Mouse (Mus musculus): Measurements from ENCODE around the gene Qrich1. TPM values are rescaled to one million over a fixed set of nuclear protein-coding genes. Genes with fewer than 3 reads are reported as not detected.
A peak's percentile ranks its signal among the peaks of the same experiment; 100 is the strongest.

Gene Qrich1
- total RNA-seq, 2 experiments from 2014 or later, result 47.3 to 57.4 TPM

DNA sequence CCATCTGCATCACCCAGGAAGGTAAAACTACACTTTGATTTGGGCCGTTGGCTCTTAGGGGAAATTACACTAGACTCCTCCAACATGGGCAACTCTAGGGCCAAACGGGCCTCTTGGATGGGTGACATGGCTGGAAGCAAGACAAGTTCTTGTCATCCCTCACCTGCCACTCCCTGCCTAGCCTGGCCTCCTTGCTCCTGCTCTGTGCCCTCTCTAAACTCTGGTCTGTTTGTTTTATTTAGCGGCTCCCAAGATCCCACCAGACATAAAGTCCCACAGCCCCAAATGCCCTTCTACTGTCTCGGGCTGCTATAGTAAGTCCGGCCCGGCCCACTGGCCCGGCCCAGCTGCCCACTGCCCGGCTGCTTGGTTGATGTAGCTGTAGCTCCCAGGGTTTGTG lies 47.1 kb downstream of the Qrich1 start:
- DNase-seq (ENCODE audit: low spot score), result no peak

DNA sequence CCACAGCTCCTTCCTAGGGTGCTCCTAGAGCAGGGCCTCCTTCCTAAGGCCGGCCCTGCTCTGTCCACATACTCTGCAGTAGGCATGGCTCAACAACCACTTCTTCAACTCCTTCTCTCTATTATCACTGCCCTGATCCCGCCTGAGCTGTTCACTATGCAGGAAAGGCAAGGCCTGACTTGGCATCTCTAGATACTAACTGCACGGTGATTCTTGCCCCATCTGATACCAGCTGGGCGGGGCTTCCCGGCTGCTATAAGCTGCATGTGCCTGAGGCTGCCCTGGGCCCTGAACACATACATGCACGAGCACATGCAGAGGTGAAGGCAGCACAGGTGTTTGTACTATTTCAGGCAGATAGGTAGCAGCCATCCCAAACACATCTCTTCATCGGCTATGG lies 47.5 kb downstream of the Qrich1 start:
- no peak for DNase-seq (ENCODE audit: low spot score)

DNA sequence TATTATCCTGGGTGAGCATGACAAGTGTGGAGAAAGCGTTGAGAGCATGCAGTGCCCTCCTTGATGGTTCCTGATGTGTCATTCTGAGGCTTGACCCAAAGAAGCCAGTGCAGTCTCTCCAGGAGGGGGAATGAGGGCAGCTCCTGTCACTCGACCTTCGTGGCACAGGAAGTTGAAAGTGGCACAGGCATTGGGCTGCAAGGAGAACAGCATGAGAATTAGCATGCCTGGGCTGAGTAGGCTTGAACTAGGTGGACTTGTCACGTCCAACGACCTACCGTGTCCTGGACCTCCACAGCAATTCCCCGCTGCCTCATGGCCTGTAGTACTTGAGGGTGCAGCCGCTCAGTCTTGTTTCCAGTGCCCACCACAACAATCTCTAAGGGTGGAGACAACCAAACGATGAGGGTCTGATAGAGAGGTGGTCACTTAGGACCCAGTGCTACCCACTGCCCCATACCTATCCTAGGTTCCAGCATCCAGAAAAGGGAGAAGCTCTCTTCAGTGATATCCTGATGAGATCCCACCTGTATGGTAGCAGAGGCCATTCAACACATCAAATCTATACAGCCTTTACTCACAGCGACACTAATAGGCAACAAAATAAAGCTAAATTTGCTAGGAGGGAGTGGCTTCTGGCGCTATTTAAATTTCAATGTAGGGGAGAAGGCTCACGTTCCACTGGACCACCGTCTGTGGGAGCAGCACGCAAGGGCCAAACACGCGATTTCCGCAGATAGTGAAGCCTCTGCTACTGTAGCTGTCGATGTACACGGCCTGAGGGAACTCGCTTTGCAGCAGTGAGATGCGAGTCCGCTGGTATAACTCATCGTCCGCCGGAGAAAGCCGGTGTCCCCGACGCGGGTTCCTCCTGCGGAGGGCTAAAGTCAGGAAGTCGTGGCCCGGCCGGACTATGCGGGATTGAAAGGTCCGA lies 49.5 kb downstream of the Qrich1 start:
- DNase-seq (ENCODE audit: low spot score), result no peak

DNA sequence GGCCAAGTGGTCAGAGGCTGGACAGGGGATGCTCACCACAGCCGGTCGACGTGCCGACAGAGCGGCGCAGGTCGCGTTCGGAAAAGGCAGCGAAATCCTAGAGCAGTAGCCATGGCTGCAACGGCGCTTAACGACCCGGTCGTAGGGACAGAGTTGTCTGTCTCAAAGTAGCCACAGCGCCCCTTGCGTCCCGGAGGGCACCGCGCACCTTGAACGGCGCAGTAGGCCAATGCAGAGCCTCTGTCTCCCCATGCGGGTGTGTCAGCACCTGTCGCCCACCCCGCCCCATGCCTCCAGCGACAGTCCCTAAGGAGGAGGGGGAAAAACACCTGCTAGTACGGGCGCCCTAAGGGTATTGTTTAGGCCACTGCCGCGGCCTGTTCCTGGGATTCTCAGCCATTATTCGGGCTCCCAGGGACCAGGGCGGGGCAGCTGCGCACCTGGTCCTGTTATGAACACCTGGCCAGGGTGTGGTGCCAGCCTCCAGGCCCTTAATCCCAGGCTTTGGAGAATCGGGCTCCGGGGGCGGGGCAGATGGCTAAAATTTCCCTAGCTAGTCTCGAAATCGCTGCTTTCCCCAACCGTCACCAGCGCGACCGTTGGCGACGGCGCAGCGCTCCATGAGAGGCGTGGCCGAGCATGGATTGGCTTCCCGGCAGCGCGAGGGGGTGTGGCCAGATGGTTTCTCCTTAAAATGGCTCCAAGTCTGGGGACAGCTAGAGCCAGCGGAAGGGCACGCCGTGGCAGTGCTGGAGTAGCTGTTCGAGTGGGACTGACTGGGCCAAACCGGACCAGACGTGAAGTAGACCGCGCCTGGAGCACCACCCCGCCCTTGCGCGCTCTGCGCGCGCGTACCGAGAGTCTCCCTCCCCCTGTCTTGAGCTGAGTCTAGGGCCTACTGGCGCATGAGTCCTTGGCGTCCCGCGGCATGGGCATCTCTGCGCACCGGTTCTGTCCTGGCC lies 50.5 kb downstream of the Qrich1 start, which contains the start of gene Ndufaf3:
Gene Ndufaf3 (minus strand): TSS at position 620 of the 962 bp plus-strand sequence.
- DNase-seq (ENCODE audit: low spot score), result peak; percentile 96

DNA sequence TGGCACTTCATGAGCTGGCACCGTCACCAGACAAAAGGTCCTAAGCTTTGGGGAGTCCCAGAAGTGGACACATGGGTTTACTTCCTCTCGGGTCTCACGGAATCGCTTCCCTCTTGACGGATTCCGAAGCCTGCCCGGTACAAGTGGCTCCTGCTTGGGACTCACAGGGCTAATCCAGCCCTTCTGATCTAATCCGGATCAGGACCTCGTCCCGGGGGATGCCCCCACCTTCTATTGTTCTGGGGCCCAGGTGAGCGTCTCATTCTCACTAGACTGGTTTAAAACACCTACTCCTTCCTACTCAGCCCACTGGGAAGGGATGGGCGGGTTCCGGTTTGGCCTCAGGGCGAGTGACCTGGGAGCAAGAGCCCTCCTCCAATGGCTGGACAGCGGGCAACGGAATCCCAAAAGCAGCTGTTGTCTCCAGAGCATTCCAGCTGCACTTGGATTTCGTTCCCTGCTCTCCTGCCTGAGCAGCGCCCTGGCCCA lies 51.4 kb downstream of the Qrich1 start:
- DNase-seq (ENCODE audit: low spot score), result peak; percentile 29

DNA sequence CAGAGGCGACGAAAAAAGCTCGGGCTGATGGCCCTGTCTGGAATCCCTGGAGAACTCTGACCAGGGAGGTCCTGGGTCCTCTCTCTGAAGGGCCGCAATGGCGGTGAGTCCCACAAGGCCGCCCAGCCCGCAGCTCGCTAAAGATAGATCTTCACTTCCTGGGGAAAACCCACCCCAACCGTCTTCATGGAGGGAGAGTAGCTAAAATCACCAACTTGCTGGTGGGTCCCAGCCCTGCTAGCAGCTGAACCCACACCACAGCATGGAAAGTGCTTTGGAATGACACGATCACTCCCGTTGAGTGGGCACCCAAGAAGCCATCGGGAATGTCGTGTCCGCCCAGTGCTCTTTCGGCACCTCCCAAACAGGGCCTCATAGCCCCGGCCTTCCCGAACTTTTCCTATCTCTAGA lies 51.9 kb downstream of the Qrich1 start:
- no peak for DNase-seq (ENCODE audit: low spot score)

DNA sequence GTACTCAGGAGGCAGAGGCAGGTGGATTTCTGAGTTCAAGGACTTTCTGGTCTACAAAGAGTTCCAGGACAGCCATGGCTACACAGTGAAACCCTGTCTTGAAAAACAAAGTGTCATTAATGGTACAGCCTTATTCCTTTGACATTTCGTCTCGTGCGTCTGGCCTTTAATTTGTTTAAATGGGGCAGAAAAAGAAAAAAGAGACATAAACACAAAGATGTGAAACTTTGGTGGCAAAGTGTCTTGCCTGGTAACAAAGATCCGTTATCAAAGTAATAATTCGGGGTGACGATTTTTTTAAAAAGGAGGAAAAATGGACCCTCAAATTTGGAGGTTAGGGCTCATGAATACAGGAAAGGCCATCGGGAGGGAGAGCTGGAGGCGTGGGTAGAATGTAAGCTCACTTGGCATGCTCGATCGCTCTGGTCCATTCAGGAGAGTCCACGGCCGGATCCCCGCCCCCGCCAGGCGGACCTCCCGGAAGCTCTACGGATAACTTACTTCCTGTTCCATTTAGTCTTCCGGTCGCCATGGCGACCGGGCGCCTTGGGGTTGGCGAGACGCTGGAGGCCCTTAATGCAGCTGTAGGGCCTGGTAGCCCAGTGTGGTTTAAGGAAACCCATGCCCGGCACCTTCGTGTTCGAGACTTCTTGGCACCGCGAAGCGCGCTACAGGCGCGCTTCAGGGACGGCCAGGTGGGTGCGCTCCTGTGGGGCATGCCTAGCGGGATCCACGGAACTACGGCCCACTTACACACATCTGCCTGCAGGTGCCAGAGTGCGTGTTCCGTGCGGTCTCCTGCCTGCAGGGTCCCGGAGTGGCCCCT lies 53.0 kb downstream of the Qrich1 start, which contains the start of gene Dalrd3:
Gene Dalrd3 (plus strand): TSS at position 506 of the 826 bp plus-strand sequence.
- DNase-seq (ENCODE audit: low spot score), result peak; percentile 88

DNA sequence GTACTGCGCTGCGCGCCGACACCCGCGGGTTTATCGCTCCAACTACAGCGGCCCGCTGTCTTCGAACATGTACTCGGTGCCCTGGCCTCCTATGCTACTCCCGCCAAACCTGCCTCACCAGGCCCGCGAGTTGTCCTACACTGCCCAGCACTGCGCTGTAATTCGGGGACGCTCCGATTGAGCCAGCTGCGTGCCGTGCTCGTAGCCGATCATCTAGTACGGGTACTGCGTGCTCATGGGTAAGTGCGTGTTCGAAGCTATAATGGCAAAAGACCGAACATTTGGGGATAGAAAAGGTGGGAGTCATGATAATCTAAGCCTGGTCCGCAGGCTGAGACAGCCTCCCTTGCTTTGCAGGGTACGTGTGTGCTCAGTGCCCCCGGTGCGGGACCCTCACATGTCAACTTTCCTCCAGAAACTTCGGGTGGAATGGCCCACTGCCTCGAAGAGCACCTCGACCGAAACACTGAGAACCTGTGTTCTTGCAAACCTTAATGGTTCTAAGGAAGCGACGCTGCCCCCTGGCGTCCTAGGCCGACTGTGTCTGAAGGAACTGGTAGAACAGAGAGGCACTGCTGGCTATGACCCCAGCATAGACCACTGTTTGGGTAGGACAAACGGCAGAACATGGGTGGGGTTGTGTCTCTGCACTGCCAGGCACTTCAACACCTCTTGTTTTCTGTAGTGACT lies 53.7 kb downstream of the Qrich1 start:
- peak; percentile 66 for DNase-seq (ENCODE audit: low spot score)

DNA sequence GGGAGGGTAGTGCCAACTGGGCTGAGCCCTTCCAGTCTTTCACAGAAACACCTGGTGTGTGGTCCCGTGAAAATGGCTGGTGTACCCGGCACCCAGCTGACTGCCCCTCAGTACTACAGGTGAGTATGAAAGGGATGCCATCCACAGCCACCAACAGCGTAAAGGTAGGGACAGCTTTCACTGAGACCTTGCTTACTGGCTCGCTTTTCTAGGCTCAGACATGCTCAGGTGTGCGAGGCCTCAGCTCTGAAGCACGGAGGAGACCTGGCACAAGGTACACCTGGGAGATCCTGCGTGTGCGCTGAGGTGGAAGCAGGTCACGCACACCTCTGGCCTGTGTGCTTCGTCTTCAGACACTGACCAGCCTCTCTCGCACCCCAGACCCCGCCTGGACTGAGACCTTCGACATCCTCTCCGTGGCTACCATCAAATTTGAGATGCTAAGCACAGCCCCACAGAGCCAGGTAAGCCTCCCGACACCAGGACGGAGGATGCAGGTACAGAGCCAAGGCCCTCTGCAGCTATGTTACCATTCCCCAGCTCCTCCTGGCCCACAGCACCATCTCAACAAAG lies 54.9 kb downstream of the Qrich1 start:
- no peak for DNase-seq (ENCODE audit: low spot score)

DNA sequence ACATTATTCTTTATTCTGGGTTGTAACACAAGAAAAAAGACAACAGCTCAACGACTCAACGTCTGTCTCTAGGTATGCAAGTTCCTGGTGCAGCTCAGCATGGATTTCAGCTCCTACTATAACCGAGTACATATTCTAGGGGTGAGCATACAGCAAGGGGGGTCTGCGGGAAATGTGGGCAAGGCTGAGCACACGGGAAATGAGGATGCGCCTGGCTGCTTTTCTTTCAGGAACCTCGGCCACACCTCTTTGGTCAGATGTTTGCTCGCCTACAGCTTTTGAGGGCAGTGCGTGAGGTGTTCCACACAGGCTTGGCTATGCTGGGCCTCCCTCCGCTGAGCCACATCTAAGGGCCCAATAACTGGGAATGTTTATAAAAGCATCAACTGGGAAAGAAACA lies 55.7 kb downstream of the Qrich1 start:
- DNase-seq (ENCODE audit: low spot score), result no peak

DNA sequence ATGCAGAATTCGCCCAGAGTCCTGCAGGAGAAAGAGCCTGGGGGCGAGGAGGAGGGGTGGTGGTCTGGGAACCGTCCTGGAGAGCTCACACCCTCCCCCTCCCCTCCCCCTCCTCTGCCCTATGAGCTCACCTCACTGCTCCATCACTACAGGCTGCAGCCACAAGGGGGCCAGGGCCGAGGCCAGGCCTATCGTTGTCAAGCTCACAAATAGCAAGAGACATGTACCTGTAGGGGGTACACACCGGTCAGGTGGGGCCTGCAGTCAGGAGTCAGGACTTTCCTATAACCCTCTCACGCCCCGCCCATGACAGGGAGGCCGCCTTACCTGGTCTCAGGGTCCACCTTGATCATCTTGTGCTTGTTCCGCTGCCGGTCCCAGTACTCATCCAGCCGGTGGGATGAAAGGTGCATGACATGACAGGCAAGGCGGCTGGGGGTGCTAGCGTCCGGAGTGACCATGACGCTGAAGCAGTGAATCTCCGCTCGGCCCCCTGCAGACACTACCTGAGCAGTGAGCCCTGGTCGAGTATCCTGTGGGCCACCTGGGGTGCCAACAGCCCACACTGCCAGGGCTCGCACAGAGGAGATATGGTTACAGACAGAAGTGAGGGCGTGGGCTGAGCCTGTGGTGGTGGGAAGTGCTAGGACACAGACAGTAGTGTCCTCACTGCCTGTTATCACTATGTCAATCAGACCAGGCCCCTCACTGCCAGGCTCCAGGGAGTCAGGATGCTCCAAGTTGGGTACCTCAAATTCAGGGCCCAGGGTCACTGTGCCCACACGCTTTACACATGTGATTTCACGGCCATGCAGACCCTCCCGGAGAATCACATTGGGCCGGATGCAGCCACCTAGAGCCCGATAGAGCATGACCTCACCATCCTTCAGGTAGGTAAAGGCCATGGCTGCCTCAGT lies 57.4 kb downstream of the Qrich1 start:
- DNase-seq (ENCODE audit: low spot score), result peak; percentile 30

DNA sequence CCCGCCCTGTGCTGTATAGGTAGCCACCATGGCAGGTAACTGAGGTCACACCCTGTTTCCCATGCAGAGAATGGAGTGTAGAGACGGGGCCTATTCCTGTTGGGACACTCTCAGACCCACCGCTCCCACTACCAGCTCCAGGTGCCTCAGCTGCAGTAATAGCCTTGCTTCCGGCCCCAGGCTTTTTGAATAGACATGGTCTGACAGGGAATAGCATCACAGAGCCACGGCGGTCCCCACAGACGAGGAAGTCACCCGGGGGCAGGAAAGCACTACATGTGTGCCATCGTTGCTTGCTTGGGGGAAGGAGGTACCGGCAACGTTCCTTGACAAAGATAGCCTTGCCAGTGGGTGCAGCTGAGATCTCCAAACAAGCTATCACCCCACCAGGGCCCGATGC lies 58.3 kb downstream of the Qrich1 start:
- no peak for DNase-seq (ENCODE audit: low spot score)

DNA sequence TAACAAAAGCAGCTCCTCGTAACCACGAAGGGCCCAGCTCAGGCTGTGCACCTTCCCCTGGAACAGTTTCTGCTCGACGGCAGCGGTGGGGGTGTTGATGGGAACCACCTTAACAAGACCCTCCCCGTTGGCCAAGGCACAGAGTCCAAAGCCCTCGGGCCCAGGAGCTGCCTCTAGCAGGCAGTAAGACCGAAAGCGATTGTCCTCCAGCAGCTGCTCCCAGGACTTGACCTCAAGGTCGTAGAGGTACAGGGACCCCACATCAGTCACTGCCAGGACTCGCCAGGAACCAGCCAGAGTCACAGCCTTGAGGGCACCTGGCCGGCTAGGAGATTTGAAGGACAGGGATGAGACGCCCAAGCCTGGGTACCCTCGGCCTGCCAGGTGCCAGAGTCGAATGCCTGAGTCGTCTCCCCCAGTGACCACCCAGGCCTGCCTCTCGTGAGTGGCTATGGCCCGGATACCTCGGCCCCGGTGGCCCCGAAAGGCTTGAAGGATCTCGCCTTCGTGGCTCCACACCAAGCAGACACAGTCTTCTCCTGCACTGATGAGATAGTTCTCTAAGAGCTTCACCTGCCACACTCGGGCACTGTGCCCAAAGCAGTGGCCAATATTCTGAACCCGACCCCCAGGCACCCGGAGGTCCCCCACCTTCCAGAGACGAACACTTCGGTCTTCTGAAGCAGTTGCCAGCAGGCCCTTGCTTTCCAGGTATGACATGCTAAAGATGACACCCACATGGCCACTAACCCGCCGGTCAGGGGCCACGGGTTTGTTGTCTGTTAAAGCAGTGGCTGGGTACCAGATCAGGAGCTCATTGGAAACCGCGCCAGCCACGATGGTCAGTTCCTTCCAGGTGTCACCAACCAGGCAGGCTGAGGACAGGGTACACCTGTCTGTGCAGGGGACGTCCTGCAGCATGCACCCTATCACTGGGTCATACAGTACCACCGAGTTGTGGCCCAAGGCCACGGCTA lies 59.0 kb downstream of the Qrich1 start:
- no peak for DNase-seq (ENCODE audit: low spot score)

DNA sequence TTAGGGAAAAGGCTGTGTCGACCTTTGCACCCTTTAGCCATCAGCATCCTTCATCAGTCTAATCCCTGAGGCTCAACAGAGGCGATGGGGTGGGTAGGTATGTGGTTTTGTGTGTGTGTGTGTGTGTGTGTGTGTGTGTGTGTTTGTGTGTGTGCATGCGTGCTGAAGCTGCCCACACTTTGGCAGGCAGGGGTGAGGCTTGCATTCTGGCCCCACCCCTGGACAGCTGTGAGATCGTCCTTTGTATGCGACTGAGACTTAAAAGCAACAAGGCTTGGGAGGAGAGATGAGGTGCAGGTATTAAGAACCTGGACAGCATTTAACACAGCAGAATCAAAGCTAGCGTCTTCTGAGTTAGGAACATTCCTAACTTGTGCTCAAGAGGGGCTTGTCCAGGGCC lies 60.4 kb downstream of the Qrich1 start:
- no peak for DNase-seq (ENCODE audit: low spot score)

DNA sequence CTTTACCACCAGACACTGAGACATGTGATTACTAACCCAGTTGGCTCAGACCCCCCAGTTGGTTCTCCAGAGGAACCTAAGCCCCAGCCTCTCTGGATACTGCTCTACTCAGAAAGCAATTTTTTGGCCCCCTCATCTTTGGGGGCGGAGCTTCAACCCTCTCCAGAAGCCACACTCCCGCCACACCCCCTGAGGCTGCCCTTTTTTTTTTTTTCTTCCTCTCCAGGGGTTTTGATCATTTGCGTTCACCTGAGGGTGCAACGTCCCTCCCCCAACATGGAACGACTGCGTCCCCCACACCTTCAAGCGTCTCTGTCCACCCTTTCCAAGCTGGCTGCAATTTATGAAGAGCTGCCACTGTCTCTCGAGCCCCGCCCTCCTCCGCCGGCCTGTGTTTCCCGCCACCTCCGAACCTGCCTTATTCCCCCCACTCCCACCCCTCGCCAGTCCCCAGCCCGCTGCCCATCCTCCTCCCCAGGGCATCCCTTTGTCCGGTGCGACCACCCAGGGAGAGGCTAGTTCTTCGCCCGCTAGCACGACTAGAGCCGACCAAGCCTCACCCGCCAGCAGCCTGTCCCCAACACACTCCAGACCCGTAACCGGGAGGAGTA lies 61.4 kb downstream of the Qrich1 start:
- peak; percentile 75 for DNase-seq (ENCODE audit: low spot score)

DNA sequence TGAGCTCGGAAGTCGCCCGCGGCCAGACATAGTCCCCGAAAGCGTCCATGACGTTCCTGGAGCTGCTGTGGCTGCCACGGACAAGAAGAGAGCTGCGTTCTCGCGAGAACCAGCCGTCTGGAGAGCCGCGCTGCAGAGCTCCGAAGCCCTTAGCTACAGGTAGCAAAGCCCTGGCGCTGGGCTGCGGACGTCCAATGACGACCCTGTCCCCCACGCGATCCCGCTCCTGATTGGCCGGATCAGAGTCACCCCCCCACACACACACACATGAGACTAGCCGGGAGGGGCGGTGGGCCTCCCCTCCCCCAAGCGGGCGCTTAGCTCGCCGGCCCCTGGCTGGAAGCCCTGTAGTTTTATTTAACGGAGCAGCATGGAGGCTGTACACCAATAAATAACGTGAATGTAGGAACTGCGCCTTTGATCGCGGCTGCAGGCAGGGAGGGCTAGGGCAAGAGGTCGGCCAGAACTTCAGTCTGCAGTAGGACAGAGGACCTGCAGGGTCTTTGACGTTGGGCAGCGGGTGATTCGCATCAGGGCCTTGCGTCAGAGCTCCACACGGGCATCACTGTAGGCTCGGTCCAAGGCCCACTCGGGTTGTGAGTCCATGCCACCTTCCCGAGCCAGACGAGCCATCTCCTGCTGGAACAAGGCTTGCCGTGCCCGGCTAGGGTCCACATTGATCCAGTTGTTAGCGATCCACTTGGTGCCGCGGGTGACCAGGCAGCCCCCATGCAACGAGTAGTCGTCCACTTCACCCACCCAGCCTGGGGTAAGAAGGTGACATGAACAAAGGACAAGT lies 62.1 kb downstream of the Qrich1 start, which contains the start of gene Wdr6:
Gene Wdr6 (minus strand): TSS at position 195 of the 799 bp plus-strand sequence.
- DNase-seq (ENCODE audit: low spot score), result peak; percentile 90
